Mouse (Mus musculus) CH12.LX (cell line): ENCODE results near the gene Mansc4. TPM values are rescaled to one million over a fixed set of nuclear protein-coding genes. Genes with fewer than 3 reads are reported as not detected.
A peak's percentile ranks its signal among the peaks of the same experiment; 100 is the strongest.

Experiments
- DNase-seq: peaks from one replicate; pipeline ENCODE4 v3.0.0-alpha.2; 2013; ENCODE audit errors: extremely low read depth
- H3K27ac ChIP-seq: 2 replicates; pipeline ENCODE4 v1.5.1; 2012; ENCODE audit warnings: low read depth, mild to moderate bottlenecking, control low read depth, moderate library complexity; ENCODE audit not compliant: insufficient read depth
- H3K27me3 ChIP-seq: replicated peaks from 2 replicates; pipeline ENCODE3; 2012; ENCODE audit warnings: inconsistent platforms
- H3K36me3 ChIP-seq, 2 experiments: replicated peaks in 1 of 2; 2 replicates each; pipeline versions ENCODE3 to v1.6.1; 2012; ENCODE audit warnings: inconsistent platforms in 1 of 2, low read length in 1 of 2, mild to moderate bottlenecking in 1 of 2, mixed read lengths in 1 of 2, moderate library complexity in 1 of 2; ENCODE audit not compliant: control insufficient read depth in 1 of 2, insufficient read depth in 1 of 2
- H3K4me1 ChIP-seq, 2 experiments: 2 replicates each; pipeline ENCODE4 v1.6.1; 2012; ENCODE audit warnings: inconsistent platforms in 1 of 2, moderate library complexity in 1 of 2; ENCODE audit not compliant: insufficient read depth in 2 of 2, control insufficient read depth in 1 of 2
- H3K4me2 ChIP-seq: 2 replicates; pipeline ENCODE4 v1.6.1; 2012; ENCODE audit warnings: low read depth, mild to moderate bottlenecking, control low read depth; ENCODE audit not compliant: poor library complexity, insufficient read depth, severe bottlenecking
- H3K4me3 ChIP-seq, 3 experiments: fragments of 150-350 bp in 1 of 3; sonication (generic) in 1 of 3; replicated peaks in 1 of 3; 2 replicates each; pipeline versions ENCODE3 to v1.5.1; 2011 to 2012; ENCODE audit warnings: low read depth in 2 of 3, low read length in 2 of 3, mild to moderate bottlenecking in 2 of 3, moderate library complexity in 2 of 3, control low read depth in 1 of 3, improper control_type of control experiment in 1 of 3, inconsistent platforms in 1 of 3, mixed read lengths in 1 of 3; ENCODE audit not compliant: poor library complexity in 1 of 3
- H3K79me2 ChIP-seq: replicated peaks from 2 replicates; pipeline ENCODE4 v1.6.1; 2012; ENCODE audit warnings: mild to moderate bottlenecking, moderate library complexity; ENCODE audit not compliant: control insufficient read depth, poor library complexity, insufficient read depth, severe bottlenecking; ENCODE audit errors: extremely low read depth
- H3K9ac ChIP-seq: 2 replicates; pipeline ENCODE4 v1.6.1; 2012; ENCODE audit warnings: low read depth, mild to moderate bottlenecking, control low read depth, moderate library complexity; ENCODE audit not compliant: insufficient read depth
- H3K9me3 ChIP-seq: replicated peaks from 2 replicates; pipeline ENCODE3; 2012; ENCODE audit warnings: low read length, inconsistent platforms, mixed read lengths
- BHLHE40 ChIP-seq: IDR thresholded peaks from 2 replicates; pipeline ENCODE4 v1.6.1; 2011; ENCODE audit warnings: mild to moderate bottlenecking, low read depth, low read length, improper control_type of control experiment
- CHD1 ChIP-seq: IDR thresholded peaks from 2 replicates; pipeline ENCODE4 v1.6.1; 2012; ENCODE audit warnings: low read depth, low read length, improper control_type of control experiment, inconsistent platforms
- E2F4 ChIP-seq: IDR thresholded peaks from 2 replicates; pipeline ENCODE4 v1.6.1; 2011; ENCODE audit warnings: low read depth, low read length, improper control_type of control experiment; ENCODE audit not compliant: insufficient replicate concordance
- ETS1 ChIP-seq: conservative IDR thresholded peaks from 2 replicates; pipeline ENCODE4 v1.6.1; 2012; ENCODE audit warnings: low read depth, mild to moderate bottlenecking, inconsistent platforms, low read length, improper control_type of control experiment, moderate library complexity
- GABPA ChIP-seq: IDR thresholded peaks from 2 replicates; pipeline ENCODE4 v1.6.1; 2012; ENCODE audit warnings: low read depth, low read length, improper control_type of control experiment, inconsistent platforms; ENCODE audit not compliant: insufficient replicate concordance
- IRF4 ChIP-seq: IDR thresholded peaks from 2 replicates; pipeline ENCODE4 v1.6.1; 2014; ENCODE audit warnings: low read depth, mild to moderate bottlenecking, inconsistent platforms, low read length, improper control_type of control experiment
- JUN ChIP-seq: IDR thresholded peaks from 2 replicates; pipeline ENCODE4 v1.6.1; 2011; ENCODE audit warnings: low read depth, mild to moderate bottlenecking, low read length, improper control_type of control experiment, moderate library complexity; ENCODE audit not compliant: insufficient read depth
- MAFK ChIP-seq: IDR thresholded peaks from 2 replicates; pipeline ENCODE4 v1.6.1; 2011; ENCODE audit warnings: low read length, improper control_type of control experiment; ENCODE audit not compliant: insufficient replicate concordance
- MAX ChIP-seq: IDR thresholded peaks from 2 replicates; pipeline ENCODE4 v1.6.1; 2011; ENCODE audit warnings: low read length, improper control_type of control experiment
- MAZ ChIP-seq: IDR thresholded peaks from 2 replicates; pipeline ENCODE4 v1.6.1; 2012; ENCODE audit warnings: low read depth, mild to moderate bottlenecking, inconsistent platforms, low read length, improper control_type of control experiment, moderate library complexity
- MEF2A ChIP-seq: IDR thresholded peaks from 2 replicates; pipeline ENCODE4 v1.6.1; 2014; ENCODE audit warnings: low read depth, mild to moderate bottlenecking, inconsistent platforms, low read length, improper control_type of control experiment, borderline replicate concordance
- MYC ChIP-seq: IDR thresholded peaks from 2 replicates; pipeline ENCODE4 v1.6.1; 2011; ENCODE audit warnings: low read depth, mild to moderate bottlenecking, improper control_type of control experiment, low read length
- NELFE ChIP-seq: IDR thresholded peaks from 2 replicates; pipeline ENCODE4 v1.6.1; 2011; ENCODE audit warnings: low read depth, low read length, improper control_type of control experiment
- NRF1 ChIP-seq: IDR thresholded peaks from 2 replicates; pipeline ENCODE4 v1.6.1; 2014; ENCODE audit warnings: low read depth, mild to moderate bottlenecking, inconsistent platforms, low read length, improper control_type of control experiment, moderate library complexity
- POLR2A ChIP-seq: IDR thresholded peaks from 2 replicates; pipeline ENCODE4 v1.6.1; 2011; ENCODE audit warnings: low read depth, mild to moderate bottlenecking, improper control_type of control experiment, low read length
- SIN3A ChIP-seq: IDR thresholded peaks from 2 replicates; pipeline ENCODE4 v1.6.1; 2012; ENCODE audit warnings: low read length, improper control_type of control experiment, inconsistent platforms
- SMC3 ChIP-seq: IDR thresholded peaks from 2 replicates; pipeline ENCODE4 v1.6.1; 2011; ENCODE audit warnings: low read depth, low read length, improper control_type of control experiment
- TBP ChIP-seq: conservative IDR thresholded peaks from 2 replicates; pipeline ENCODE4 v1.6.1; 2011; ENCODE audit warnings: low read depth, low read length, improper control_type of control experiment
- TCF12 ChIP-seq: IDR thresholded peaks from 2 replicates; pipeline ENCODE4 v1.6.1; 2014; ENCODE audit warnings: low read depth, mild to moderate bottlenecking, inconsistent platforms, low read length, improper control_type of control experiment
- UBTF ChIP-seq: IDR thresholded peaks from 2 replicates; pipeline ENCODE4 v1.6.1; 2012; ENCODE audit warnings: low read depth, mild to moderate bottlenecking, inconsistent platforms, low read length, improper control_type of control experiment, moderate library complexity
- USF2 ChIP-seq: conservative IDR thresholded peaks from 2 replicates; pipeline ENCODE4 v1.6.1; 2011; ENCODE audit warnings: low read depth, low read length, improper control_type of control experiment
- ZKSCAN1 ChIP-seq: IDR thresholded peaks from 2 replicates; pipeline ENCODE4 v1.6.1; 2012; ENCODE audit warnings: low read depth, inconsistent platforms, low read length, improper control_type of control experiment, borderline replicate concordance
- ZMIZ1 ChIP-seq: IDR thresholded peaks from 2 replicates; pipeline ENCODE4 v1.6.1; 2012; ENCODE audit warnings: low read depth, mild to moderate bottlenecking, inconsistent platforms, low read length, improper control_type of control experiment
- ZNF384 ChIP-seq: IDR thresholded peaks from 2 replicates; pipeline ENCODE4 v1.6.1; 2012; ENCODE audit warnings: low read depth, low read length, improper control_type of control experiment, inconsistent platforms
- dilution Hi-C: fragments of 300-500 bp; cut with MboI; formaldehyde crosslinking; loops from 2 replicates; pipeline ENCODE4 v1.14.3; 2020; ENCODE audit warnings: low sequenced_read_pairs; ENCODE audit not compliant: extremely low pct_unique_long_range_greater_than_20kb, extremely low pct_ligation_motif_present
- in situ Hi-C: fragments of 300-500 bp; cut with MboI; formaldehyde crosslinking; loops from 3 replicates; pipeline ENCODE4 v1.14.3; 2019; ENCODE audit warnings: low sequenced_read_pairs, low pct_ligation_motif_present, low pct_unique_long_range_greater_than_20kb, mixed read lengths
- polyA plus RNA-seq: library from polyadenylated mRNA; unstranded; fragments of >175 nt; gene quantifications from 2 replicates; pipeline ENCODE4 v1.2.1, GENCODE M21; 2012; ENCODE audit warnings: low read depth; ENCODE audit not compliant: insufficient read length
- total RNA-seq, 2 experiments: library from RNA; depleted of rRNA; stranded (reverse); fragments of 300-350 nt in 1 of 2; fragments of >200 nt in 1 of 2; gene quantifications; 2 replicates each; pipeline ENCODE4 v1.2.3; 2012 to 2014

Mansc4 gene
- total and polyA plus RNA-seq, 3 experiments = 0.20 TPM; not detected in 2

DNA sequence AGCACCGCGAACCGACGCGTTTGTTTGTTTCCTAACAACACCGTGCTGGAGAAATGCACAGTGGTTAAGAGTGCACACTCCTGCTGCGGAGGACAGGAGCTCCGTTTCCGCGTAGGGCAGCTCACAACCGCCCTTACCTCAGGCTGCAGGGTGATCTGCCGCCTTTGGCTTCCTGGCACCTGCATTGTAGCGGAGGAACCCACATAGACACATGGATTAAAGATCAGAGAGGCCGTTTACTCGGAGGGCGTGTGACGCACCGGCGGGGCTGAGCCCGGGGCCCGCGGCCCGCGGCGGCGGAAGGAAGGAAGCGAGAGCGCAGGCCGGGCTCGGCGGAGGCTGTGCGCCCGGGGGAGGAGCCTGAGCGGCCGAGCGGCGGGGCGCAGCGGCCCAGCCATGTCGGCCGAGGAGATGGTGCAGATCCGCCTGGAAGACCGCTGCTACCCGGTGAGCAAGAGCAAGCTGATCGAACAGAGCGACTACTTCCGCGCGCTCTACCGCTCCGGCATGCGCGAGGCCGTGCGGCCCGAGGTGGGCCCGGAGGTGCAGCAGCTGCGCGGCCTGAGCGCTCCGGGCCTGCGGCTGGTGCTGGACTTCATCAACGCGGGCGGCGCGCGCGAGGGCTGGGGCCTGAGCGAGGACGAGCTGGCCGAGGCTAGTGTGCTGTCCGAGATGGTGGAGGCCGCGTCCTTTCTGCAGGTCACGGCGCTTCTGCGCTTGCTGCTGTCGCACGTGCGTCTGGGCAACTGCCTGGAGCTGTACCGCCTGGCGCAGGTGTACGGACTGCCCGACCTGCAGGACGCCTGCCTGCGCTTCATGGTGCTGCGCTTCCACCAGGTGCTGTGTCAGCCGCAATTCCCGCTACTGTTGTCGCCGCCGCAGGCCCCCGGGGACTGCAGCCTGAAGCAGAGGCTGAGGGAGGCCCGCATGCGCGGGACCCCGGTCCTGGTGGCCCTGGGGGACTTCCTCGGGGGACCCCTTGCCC lies 4.6 kb upstream of the Mansc4 start, which contains the start of gene Klhl42 (continued):
- no peak for TF ChIP-seq JUN
- TF ChIP-seq BHLHE40 = peak; percentile 84
- TF ChIP-seq TBP = no peak
- no peak for TF ChIP-seq ZKSCAN1
- no peak for TF ChIP-seq MAZ
- TF ChIP-seq MAX = peak; percentile 88
- peak; percentile 82; the same call in 1 of the 2 replicates for TF ChIP-seq SIN3A
- TF ChIP-seq USF2 = no peak
- TF ChIP-seq TCF12 = peak; percentile 53; the same call in 1 of the 2 replicates
- peak; percentile 76 for TF ChIP-seq NRF1
- peak; percentile 61; the same call in 1 of the 2 replicates for TF ChIP-seq MYC
- no peak for TF ChIP-seq GABPA
- no peak for TF ChIP-seq SMC3
- TF ChIP-seq CHD1 = no peak; the same call in 1 of the 2 replicates
- peak; percentile 26; the same call in 1 of the 2 replicates for TF ChIP-seq IRF4

DNA sequence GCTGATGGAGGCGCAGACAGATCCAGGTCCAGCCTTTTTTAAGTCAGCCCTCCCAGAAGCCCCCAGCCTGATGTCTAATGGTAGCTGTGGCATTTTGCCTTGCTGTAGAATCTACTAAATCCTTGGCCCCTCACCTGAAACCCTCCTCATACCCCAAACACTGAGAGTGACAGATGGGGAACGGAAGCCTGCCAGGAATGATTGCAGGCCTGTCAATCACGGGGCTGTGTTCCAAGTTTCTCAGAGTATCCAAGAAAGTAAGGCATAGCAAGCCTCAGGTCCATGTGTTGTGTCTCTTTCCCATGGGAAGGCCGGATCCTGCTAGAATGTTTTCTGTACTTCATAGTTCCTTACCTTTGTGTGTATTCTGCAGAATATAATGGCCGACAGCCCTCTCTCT lies 3.4 kb upstream of the Mansc4 start:
- peaks cover 3 to 11% of the 10 kb centered on the region in 2 experiments for H3K36me3 ChIP-seq
- in situ Hi-C loops = loop anchor here (5.0 to 10.0 kb wide), 2 partner anchors 78 to 145 kb away; no protein-coding TSS in a partner anchor
- H3K4me2 ChIP-seq = peak overlapping the region; percentile 52; the same call in 1 of the 2 replicates
- peaks cover 32% of the 10 kb centered on the region for H3K79me2 ChIP-seq
- no peaks in the 10 kb centered on the region for H3K9me3 ChIP-seq
- TF ChIP-seq NRF1 = no peak
- TF ChIP-seq NELFE = no peak
- no peak for TF ChIP-seq ETS1
- no peak for TF ChIP-seq UBTF
- TF ChIP-seq MYC = no peak
- TF ChIP-seq SIN3A = no peak
- TF ChIP-seq E2F4 = no peak
- no peak for TF ChIP-seq MAFK
- no peak for TF ChIP-seq MEF2A
- TF ChIP-seq ZNF384 = no peak
- no peak for TF ChIP-seq SMC3
- no peak for TF ChIP-seq POLR2A
- TF ChIP-seq ZMIZ1 = no peak
- no peak overlapping the region for H3K9ac ChIP-seq
- H3K27me3 ChIP-seq = no peaks in the 10 kb centered on the region
- H3K27ac ChIP-seq = no peak overlapping the region
- DNase-seq = no peak
- H3K4me3 ChIP-seq = peak overlapping the region in 1 of 3 experiments; percentile 97
- H3K4me1 ChIP-seq = peaks cover 6 to 24% of the 10 kb centered on the region in 2 experiments; a peak in 3 of 4 replicates
- dilution Hi-C loops = no loop called here
